Mouse (Mus musculus): ENCODE data around the gene Plekhh3.

GRCm38 (mm10) chr11:101166357-101166756 lies 4.8 kb downstream of the Plekhh3 start:
- TF ChIP-seq CTCF (IDR thresholded peaks at IDR 0.05; ENCODE audit: control insufficient read depth, insufficient read depth, insufficient read length) (no peak), MYOG (IDR thresholded peaks at IDR 0.05; ENCODE audit: control insufficient read depth, extremely low read depth, insufficient read length) (no peak), USF1 (IDR thresholded peaks at IDR 0.05; ENCODE audit: low read depth) (no peak)

Measured in C2C12 (cell line).